Mouse (Mus musculus): Measurements from ENCODE around the gene Ccr1l1. TPM values are rescaled to one million over a fixed set of nuclear protein-coding genes. Genes with fewer than 3 reads are reported as not detected.
"Not testable (repeated sequence)": the region's sequence is repeated elsewhere in the genome, so short reads cannot be mapped to it uniquely, and the experiment has no call there.

Ccr1l1 gene
- total and polyA plus RNA-seq, 2 experiments: 0.12 TPM; not detected in 1

GRCm38 (mm10) chr9:123984943-123985342 is 6.7 kb upstream of the Ccr1l1 start:
- peak; percentile 17 for DNase-seq (ENCODE audit: extremely low read depth, low read depth, low spot score)
- no peaks in the 10 kb centered on the region for H3K27me3 ChIP-seq (ENCODE audit: control insufficient read depth, insufficient read depth, low read length)
- TF ChIP-seq POLR2A (IDR thresholded peaks at IDR 0.05; ENCODE audit: extremely low read depth, insufficient read depth, low read length): no peak
- TF ChIP-seq CTCF (IDR thresholded peaks at IDR 0.05; ENCODE audit: low read depth, low read length): no peak
- no peak overlapping the region for H3K27ac ChIP-seq (replicated peaks; ENCODE audit: insufficient read depth, low read depth, low read length)
- peaks cover 2% of the 10 kb centered on the region; the same call in 1 of the 2 replicates for H3K4me1 ChIP-seq (ENCODE audit: control insufficient read depth, insufficient read depth, low read length)
- no peak overlapping the region for H3K9ac ChIP-seq (ENCODE audit: low read depth, low read length)
- H3K79me2 ChIP-seq (ENCODE audit: control insufficient read depth, insufficient read depth, low read length): no peaks in the 10 kb centered on the region
- H3K36me3 ChIP-seq (ENCODE audit: control insufficient read depth, insufficient read depth, low read length): no peaks in the 10 kb centered on the region
- H3K4me3 ChIP-seq (ENCODE audit: insufficient read depth, low read depth, low read length): no peak overlapping the region

- H3K79me2 ChIP-seq (ENCODE audit: control insufficient read depth, insufficient read depth, low read length): no peaks in the 10 kb centered on the region
- H3K4me3 ChIP-seq (ENCODE audit: insufficient read depth, low read depth, low read length): no peak overlapping the region
- DNase-seq (ENCODE audit: extremely low read depth, low read depth, low spot score): no peak
- no peak for TF ChIP-seq POLR2A (IDR thresholded peaks at IDR 0.05; ENCODE audit: extremely low read depth, insufficient read depth, low read length)
- TF ChIP-seq CTCF (IDR thresholded peaks at IDR 0.05; ENCODE audit: low read depth, low read length): no peak
- no peaks in the 10 kb centered on the region for H3K36me3 ChIP-seq (ENCODE audit: control insufficient read depth, insufficient read depth, low read length)
- WGBS: 70% methylated on average over 1 of the region's 1 CpGs
- H3K4me1 ChIP-seq (ENCODE audit: control insufficient read depth, insufficient read depth, low read length): peaks cover 3% of the 10 kb centered on the region; the same call in 1 of the 2 replicates
- H3K9ac ChIP-seq (ENCODE audit: low read depth, low read length): no peak overlapping the region
- H3K27ac ChIP-seq (replicated peaks; ENCODE audit: insufficient read depth, low read depth, low read length): no peak overlapping the region
- H3K27me3 ChIP-seq (ENCODE audit: control insufficient read depth, insufficient read depth, low read length): no peaks in the 10 kb centered on the region
These were observed 4.5 kb upstream of the Ccr1l1 start for GRCm38 (mm10) chr9:123982720-123983119.

GRCm38 (mm10) chr9:123981909-123982308 is 3.7 kb upstream of the Ccr1l1 start:
- no peak for DNase-seq (ENCODE audit: extremely low read depth, low read depth, low spot score)
- H3K4me3 ChIP-seq (ENCODE audit: insufficient read depth, low read depth, low read length): no peak overlapping the region
- no peaks in the 10 kb centered on the region for H3K79me2 ChIP-seq (ENCODE audit: control insufficient read depth, insufficient read depth, low read length)
- no peak overlapping the region for H3K27ac ChIP-seq (replicated peaks; ENCODE audit: insufficient read depth, low read depth, low read length)
- H3K36me3 ChIP-seq (ENCODE audit: control insufficient read depth, insufficient read depth, low read length): no peaks in the 10 kb centered on the region
- H3K9ac ChIP-seq (ENCODE audit: low read depth, low read length): no peak overlapping the region
- WGBS: 53% methylated on average over 4 of the region's 4 CpGs
- no peaks in the 10 kb centered on the region for H3K27me3 ChIP-seq (ENCODE audit: control insufficient read depth, insufficient read depth, low read length)
- TF ChIP-seq CTCF (IDR thresholded peaks at IDR 0.05; ENCODE audit: low read depth, low read length) (no peak), POLR2A (IDR thresholded peaks at IDR 0.05; ENCODE audit: extremely low read depth, insufficient read depth, low read length) (no peak)
- peaks cover 3% of the 10 kb centered on the region; the same call in 1 of the 2 replicates for H3K4me1 ChIP-seq (ENCODE audit: control insufficient read depth, insufficient read depth, low read length)

GRCm38 (mm10) chr9:123980858-123981475 is 2.8 kb upstream of the Ccr1l1 start:
- H3K4me1 ChIP-seq (ENCODE audit: control insufficient read depth, insufficient read depth, low read length); H3K27me3 ChIP-seq (ENCODE audit: control insufficient read depth, insufficient read depth, low read length); H3K79me2 ChIP-seq (ENCODE audit: control insufficient read depth, insufficient read depth, low read length); H3K4me3 ChIP-seq (ENCODE audit: insufficient read depth, low read depth, low read length); H3K9ac ChIP-seq (ENCODE audit: low read depth, low read length); H3K27ac ChIP-seq (replicated peaks; ENCODE audit: insufficient read depth, low read depth, low read length); DNase-seq (ENCODE audit: extremely low read depth, low read depth, low spot score); H3K36me3 ChIP-seq (ENCODE audit: control insufficient read depth, insufficient read depth, low read length): not testable (repeated sequence)
- no CpG with 5 or more reads among the region's 3 CpGs for WGBS

- DNase-seq (ENCODE audit: extremely low read depth, low read depth, low spot score): no peak
- Histone ChIP-seq H3K27me3 (ENCODE audit: control insufficient read depth, insufficient read depth, low read length) (no peaks in the 10 kb centered on the region), H3K9ac (ENCODE audit: low read depth, low read length) (no peak overlapping the region), H3K27ac (replicated peaks; ENCODE audit: insufficient read depth, low read depth, low read length) (no peak overlapping the region), H3K79me2 (ENCODE audit: control insufficient read depth, insufficient read depth, low read length) (no peaks in the 10 kb centered on the region), H3K36me3 (ENCODE audit: control insufficient read depth, insufficient read depth, low read length) (no peaks in the 10 kb centered on the region), H3K4me3 (ENCODE audit: insufficient read depth, low read depth, low read length) (no peak overlapping the region), H3K4me1 (ENCODE audit: control insufficient read depth, insufficient read depth, low read length) (peaks cover 3% of the 10 kb centered on the region; the same call in 1 of the 2 replicates)
- TF ChIP-seq POLR2A (IDR thresholded peaks at IDR 0.05; ENCODE audit: extremely low read depth, insufficient read depth, low read length) (no peak), CTCF (IDR thresholded peaks at IDR 0.05; ENCODE audit: low read depth, low read length) (no peak)
- 83% methylated on average over 9 of the region's 9 CpGs for WGBS
These were observed 1.1 kb downstream of the Ccr1l1 start for GRCm38 (mm10) chr9:123976876-123977663.

GRCm38 (mm10) chr9:123975630-123976029 is 2.6 kb downstream of the Ccr1l1 start:
- no peaks in the 10 kb centered on the region for H3K79me2 ChIP-seq (ENCODE audit: control insufficient read depth, insufficient read depth, low read length)
- TF ChIP-seq CTCF (IDR thresholded peaks at IDR 0.05; ENCODE audit: low read depth, low read length): no peak
- no peak for TF ChIP-seq POLR2A (IDR thresholded peaks at IDR 0.05; ENCODE audit: extremely low read depth, insufficient read depth, low read length)
- no peak for DNase-seq (ENCODE audit: extremely low read depth, low read depth, low spot score)
- WGBS: 88% methylated on average over 2 of the region's 2 CpGs
- no peak overlapping the region for H3K27ac ChIP-seq (replicated peaks; ENCODE audit: insufficient read depth, low read depth, low read length)
- H3K36me3 ChIP-seq (ENCODE audit: control insufficient read depth, insufficient read depth, low read length): no peaks in the 10 kb centered on the region
- H3K4me1 ChIP-seq (ENCODE audit: control insufficient read depth, insufficient read depth, low read length): peaks cover 3% of the 10 kb centered on the region; the same call in 1 of the 2 replicates
- no peak overlapping the region for H3K4me3 ChIP-seq (ENCODE audit: insufficient read depth, low read depth, low read length)
- H3K9ac ChIP-seq (ENCODE audit: low read depth, low read length): no peak overlapping the region
- H3K27me3 ChIP-seq (ENCODE audit: control insufficient read depth, insufficient read depth, low read length): no peaks in the 10 kb centered on the region
